Mouse (Mus musculus) inflammation-experienced regulatory T-cells, adult 6 months (primary cell): ENCODE results near the gene Hist1h2bh. TPM values are rescaled to one million over a fixed set of nuclear protein-coding genes. Genes with fewer than 3 reads are reported as not detected.
"Not testable (repeated sequence)": the region's sequence is repeated elsewhere in the genome, so short reads cannot be mapped to it uniquely, and the experiment has no call there.

Experiments
- ATAC-seq: one replicate; pipeline ENCODE4 v1.8.0; 2017
- polyA plus RNA-seq, 3 experiments: library from polyadenylated mRNA; unstranded; fragments of 100-300 nt; shearing (Covaris generic); gene quantifications; one replicate each; pipeline ENCODE4 v1.2.1; 2017

Gene Hist1h2bh
- polyA plus RNA-seq, result under 1 TPM in 2 of 3 experiments, not detected in 1; 0.38 to 0.89 TPM

GRCm38 (mm10) chr13:23542999-23543607 lies at the start of gene Hist1h2bh:
TSS of gene Hist1h2bh (minus strand) at chr13:23543392.
- peak; percentile 90 for ATAC-seq

DNA sequence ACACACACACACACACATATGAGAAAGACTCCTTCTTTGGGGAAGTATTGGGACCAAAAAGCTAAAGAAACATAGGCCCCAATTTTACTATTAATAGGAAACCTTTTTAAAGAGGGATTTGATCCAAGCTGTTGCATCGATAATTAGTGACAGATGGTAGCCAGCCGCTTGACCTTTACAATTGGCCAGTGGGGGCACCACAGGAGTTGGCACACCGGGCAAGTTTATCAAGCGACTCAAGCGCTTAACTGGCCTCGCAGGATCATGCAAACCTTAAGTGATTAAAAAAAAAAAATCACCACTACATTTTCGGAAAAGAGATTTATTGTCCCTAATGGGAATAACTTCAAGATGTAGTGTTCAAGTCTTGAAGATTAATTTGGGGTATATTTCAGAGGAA lies 49.4 kb upstream of the Hist1h2bh start:
- ATAC-seq, result no peak

DNA sequence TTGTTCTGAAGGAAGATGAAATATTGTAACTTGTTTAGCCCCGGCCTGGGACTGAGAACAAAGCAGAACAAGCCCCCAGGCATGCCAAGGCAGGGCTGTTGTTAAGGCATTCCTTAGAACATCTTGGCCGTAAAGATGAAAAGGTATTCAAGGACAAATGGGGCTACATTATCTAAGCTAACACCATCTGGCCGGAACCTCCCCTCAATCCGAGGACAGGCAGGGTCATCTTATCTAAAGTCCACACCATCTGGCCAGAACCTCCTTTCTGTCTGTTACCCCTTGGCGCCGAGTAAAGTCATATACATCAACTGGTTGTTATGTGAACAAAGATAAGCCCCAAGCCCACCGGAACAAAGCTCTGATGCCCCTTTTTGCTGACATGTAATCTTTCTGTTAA lies 48.7 kb upstream of the Hist1h2bh start:
- not testable (repeated sequence) for ATAC-seq

DNA sequence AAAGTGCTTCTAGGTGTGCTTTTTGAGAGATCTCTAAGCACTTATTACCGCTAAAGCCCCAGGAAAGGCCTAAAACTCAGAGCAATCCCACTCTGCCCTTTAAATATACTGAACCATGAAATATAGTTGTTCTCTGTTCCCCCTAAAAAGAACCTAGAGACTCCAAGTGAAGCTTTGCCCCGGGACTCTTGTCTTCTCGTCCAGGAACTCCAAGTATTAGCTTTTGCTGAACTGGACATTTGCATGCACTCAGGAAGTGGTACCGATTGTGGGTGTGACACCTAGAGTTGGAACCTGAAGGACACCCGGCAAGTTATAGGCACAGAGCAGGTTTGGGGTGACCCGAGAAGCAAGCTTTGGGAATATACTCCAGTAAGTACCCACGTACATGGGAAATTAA lies 48.0 kb upstream of the Hist1h2bh start:
- no peak for ATAC-seq

DNA sequence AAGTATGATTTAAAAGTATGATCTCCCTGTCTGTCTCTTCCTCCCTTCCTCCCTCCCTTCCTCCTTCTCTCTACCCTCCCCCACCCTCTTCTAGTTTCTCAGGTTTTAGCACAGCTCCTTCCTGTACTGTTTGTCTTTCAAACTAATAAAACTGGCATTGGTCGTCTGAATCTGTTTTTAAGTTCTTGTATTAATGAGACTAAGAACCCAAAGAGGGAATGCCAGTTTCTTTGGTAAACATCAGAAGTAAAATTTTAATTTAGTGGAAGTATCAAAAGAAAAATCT lies 43.7 kb upstream of the Hist1h2bh start:
- no peak for ATAC-seq

DNA sequence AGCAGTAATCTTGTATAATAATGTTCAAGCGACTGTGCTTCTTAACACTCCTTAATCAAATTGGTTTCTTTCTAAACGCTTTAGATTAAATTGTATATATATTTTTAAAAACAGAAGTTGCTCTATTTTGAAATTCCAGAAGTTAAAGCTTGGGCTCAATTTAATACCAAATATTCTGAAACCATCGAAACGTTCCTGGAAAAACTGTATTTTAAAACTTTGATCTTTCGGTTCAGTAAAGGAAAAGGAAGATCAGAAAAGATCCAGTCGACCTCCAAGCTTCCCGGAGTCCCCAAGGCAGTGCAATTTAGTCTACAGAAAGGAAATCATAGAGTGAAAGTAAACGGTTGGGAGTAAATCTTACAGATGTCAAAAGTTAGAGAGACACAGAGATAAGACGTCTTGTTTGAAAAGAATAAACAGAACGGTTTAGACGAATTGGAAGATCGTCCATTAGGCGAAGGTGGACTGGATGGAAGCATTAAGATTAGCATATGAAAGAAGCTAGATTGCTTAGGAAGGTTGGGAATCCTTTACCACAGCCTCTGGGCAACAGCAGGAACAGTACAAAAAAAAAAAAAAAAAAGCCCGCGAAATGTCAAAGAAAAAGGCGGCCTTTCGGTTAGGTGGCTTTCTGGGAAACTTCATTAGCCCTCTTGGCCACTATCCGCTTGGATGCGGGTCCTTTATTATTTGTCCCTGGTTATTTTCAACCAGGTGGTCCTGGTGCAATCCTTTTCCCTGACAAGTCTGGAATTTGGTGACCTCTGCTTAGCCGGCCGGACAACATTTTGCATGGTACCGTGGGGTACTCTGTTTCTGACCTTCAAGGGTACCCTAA lies 43.1 kb upstream of the Hist1h2bh start:
- ATAC-seq, result no peak

GRCm38 (mm10) chr13:23585442-23586098 lies 42.4 kb upstream of the Hist1h2bh start:
- peak; percentile 81 for ATAC-seq

DNA sequence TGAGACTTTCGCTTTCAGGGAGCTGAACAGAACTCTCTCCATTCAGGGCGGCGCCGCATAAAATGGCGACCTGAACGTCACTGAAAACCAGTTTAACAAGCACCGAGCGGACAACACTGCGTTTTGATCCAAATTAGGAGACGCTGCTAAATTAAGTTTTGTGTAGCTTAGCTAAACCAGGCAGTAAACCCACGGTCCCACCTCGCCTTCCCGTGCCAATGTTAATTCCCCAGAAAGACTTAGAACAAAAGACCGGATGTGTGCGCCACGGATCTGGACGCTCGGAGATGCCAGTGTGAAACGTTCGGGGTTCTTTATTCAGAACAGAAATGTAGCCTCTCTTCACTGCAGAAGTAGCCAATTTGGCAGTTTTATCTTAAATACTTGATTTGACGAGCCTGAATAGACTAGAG lies 41.8 kb upstream of the Hist1h2bh start:
- ATAC-seq, result peak; percentile 36

DNA sequence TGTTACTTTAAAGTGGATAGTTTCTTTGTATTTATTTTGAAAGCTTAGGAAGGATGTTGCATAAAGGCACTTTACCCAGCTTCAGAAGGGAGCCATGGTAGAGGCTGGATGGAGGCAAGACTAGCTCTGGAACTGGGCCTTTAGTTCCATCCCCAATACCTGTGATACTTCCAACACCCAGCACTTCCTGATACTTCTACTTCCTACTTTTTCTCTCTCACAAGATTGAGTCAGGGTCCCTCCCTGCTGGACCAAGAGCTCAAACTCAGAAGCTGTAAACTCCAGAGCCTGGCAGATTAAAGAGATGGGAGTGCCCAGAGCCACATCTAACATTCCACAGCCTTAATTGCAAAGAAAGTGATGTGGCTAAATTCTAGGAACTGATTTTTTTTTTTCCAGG lies 41.1 kb upstream of the Hist1h2bh start:
- no peak for ATAC-seq

GRCm38 (mm10) chr13:23583387-23584068 lies 40.3 kb upstream of the Hist1h2bh start:
- ATAC-seq, result no peak

- no peak for ATAC-seq
Measured at GRCm38 (mm10) chr13:23582219-23583056, 39.2 kb upstream of the Hist1h2bh start.

- peak; percentile 73 for ATAC-seq
Measured at GRCm38 (mm10) chr13:23581408-23582218, 38.4 kb upstream of the Hist1h2bh start, which contains the start of gene Hist1h4d. TSS of gene Hist1h4d (plus strand) at chr13:23581598.

- no peak for ATAC-seq
Measured at GRCm38 (mm10) chr13:23577835-23578234, 34.6 kb upstream of the Hist1h2bh start.

- no peak for ATAC-seq
Measured at GRCm38 (mm10) chr13:23576906-23577639, 33.9 kb upstream of the Hist1h2bh start.

DNA sequence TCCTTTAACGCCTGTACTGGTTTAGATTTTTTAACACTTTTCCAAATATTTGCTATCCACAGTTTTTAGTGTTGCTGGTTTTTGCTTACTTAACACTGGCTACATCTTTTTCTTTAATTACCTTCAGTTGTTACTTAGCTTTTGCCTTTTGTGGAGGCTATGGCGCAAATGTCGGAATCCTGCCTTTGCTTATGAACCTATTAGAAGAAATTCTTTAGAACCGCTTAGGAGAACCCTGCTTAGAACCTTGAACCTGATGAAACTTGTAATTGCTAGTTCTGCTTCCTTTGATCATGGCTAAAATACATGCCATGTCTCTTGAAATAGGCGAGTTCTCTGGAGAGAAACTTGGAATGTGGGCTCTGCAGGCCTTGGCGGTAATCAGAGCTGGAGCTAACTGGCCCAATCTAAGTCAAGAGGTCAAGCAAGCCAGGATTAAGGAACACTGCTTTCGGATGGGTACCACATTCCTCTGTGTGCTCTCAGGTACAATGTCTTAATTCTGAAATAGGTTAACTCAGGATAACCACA lies 33.2 kb upstream of the Hist1h2bh start:
- no peak for ATAC-seq

- ATAC-seq, result not testable (repeated sequence)
Measured at GRCm38 (mm10) chr13:23575864-23576313, 32.7 kb upstream of the Hist1h2bh start.

DNA sequence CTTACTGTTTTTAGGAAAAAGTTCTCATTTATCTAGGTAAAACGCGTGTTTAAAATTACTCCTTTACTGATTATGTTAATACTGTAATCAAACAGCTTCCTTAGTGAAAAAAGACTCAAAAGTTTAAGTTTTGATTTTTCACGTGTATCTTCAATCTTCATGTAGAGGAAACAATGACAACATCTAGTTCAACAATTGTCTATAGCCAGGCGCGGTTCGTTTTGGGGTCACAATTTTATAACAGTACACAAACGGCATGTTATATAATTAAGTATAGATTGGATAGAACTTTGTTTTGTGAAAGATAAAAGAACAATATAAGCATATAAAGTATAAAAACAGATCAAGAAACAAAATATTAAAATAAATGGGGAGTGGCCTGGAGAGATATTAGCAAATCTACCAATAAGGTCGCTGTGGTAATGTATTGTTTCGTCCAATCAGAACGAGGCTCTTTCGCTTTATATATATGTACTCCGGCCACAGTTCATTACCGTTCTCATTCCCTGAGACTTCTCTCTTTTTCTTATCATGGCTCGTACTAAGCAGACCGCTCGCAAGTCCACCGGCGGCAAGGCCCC lies 32.2 kb upstream of the Hist1h2bh start, which contains the start of gene Hist1h3d:
Gene Hist1h3d, plus strand, starts transcription at position 493 of the 581 bp plus-strand sequence.
- peak; percentile 30 for ATAC-seq

- ATAC-seq, result not testable (repeated sequence)
Measured at GRCm38 (mm10) chr13:23574546-23575170, 31.5 kb upstream of the Hist1h2bh start.
